Mouse (Mus musculus) cerebellum, adult 8-10 months (tissue): Measurements from ENCODE around the gene Bag5.
"Not testable (repeated sequence)": the region's sequence is repeated elsewhere in the genome, so short reads cannot be mapped to it uniquely, and the experiment has no call there.

Source experiments
- DNase-seq: peaks from one replicate; pipeline ENCODE4 v3.0.0; 2022

Gene Bag5

GRCm38 (mm10) chr12:111671431-111671902 is 41.6 kb downstream of the Bag5 start:
- DNase-seq, result peak; percentile 81

- DNase-seq, result no peak
Measured at GRCm38 (mm10) chr12:111670976-111671375, 42.1 kb downstream of the Bag5 start.

GRCm38 (mm10) chr12:111670371-111670971 is 42.6 kb downstream of the Bag5 start:
- peak; percentile 86 for DNase-seq

DNA sequence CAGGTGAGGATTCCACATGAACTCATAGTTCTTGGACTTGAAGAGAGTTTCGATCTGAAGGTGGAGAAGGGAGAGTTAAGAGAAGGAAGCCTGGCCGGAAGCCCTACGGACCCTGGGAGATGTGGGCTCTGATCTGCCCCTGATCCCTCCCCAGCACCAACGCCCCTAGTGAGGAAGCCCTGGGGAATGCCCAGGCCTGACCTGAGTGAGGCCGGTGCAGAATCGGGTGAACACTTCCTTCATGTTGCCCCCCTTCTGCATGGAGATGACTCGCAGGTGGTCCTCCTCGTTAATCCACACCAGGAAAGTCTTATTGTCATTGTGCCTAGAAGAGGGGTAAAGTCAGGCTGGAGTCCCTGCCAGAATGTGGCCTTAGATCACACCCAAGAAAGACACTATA is 43.1 kb downstream of the Bag5 start:
- peak; percentile 49 for DNase-seq

DNA sequence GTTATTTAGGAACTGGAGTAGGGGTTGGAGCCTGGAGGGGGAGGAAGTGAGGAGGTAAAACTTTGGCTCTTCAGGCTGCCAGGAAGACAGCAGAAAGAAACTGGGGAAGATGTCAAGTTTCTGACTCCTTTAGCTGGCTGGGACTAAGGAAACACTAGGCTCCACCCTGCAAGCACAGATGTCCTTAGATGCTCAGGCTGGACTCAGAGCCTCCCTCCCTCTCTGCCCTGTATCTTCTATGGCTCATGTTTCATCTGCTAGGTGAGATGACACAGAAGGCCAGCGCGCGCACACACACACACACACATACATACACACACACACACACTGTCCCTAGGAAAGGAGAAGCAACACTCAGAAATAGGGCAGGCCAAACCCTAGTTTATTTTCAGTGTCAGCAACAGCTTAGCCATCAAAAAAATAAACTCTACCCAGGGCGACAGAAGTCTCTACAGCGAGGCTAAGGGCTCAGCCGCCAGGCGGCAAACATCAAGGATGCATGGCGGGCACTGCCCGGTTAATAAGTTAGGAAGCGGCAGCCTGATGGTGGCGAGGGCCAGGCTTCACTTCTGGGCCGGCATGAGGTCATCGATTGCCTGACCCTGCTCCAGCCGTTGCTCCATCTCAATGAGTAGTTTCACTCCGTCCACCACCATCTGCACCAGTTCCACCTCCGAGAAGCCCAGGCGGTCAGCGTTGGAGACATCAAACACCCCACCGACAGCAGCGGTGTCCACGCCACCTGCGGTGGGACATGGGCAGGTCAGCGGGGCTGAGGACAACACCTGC is 43.9 kb downstream of the Bag5 start:
- DNase-seq, result peak; percentile 50

DNA sequence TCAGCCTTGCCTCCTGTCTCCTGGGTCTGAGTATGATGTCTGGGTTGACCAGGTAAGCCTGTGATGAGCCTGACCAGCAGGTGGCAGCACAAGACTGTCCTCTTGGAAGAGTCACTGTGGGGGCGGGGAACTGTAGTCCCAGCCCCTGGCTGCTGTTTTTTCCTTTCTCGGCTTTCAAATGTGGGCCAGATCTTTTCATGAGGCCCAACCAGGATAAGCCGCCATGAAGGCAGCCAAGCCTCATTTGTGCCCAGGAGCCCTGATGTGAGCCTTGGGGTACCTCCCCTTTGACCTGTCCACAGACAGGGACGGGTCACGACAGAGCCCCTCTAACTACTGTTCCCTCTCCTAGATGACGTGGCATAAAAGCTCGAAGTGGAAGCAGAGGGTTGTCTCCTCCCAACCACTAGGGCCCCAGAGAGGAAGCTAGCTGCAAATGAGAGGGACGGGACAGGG is 44.6 kb downstream of the Bag5 start:
- DNase-seq, result peak; percentile 97

DNA sequence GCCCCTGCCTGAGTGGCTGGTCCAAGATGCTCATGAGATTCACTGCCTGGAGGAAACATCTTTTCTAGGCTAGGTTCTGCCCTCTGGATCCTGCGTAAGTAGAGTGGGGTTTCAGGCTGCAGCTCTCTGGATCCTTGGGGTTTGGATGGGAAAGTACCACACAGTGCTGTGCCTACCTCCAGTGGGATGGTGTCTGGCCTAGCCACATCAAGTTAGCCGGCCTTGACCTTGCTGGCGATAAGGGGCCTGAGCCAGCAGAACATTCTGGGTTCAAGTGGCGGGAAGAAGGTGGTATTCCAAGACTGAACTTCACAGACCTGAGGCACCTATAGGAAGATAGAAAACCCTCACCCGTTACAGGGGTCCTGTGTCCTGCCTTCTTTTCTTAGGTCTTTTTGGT is 45.6 kb downstream of the Bag5 start:
- DNase-seq, result no peak

DNA sequence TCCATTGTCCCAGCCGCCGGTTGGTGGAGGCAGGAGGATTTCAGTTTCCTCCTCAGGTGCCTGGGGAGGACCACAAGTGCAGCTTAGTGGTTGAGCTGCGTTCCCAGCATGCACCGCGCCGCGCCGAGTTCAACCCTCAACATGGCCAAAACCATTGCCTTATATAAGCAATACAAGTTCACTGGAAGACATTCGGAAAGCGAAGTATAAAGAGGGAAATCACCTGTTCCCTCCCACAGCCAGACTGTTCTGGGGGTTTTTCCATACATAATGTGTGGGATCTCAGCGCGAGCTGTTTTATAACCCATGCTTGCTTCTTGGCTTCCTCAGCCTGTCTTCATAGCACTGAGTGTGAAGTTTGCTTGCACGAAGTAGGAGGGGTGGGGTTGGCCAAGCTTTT is 46.7 kb downstream of the Bag5 start:
- DNase-seq, result no peak

GRCm38 (mm10) chr12:111665041-111665880 is 47.8 kb downstream of the Bag5 start:
- no peak for DNase-seq

DNA sequence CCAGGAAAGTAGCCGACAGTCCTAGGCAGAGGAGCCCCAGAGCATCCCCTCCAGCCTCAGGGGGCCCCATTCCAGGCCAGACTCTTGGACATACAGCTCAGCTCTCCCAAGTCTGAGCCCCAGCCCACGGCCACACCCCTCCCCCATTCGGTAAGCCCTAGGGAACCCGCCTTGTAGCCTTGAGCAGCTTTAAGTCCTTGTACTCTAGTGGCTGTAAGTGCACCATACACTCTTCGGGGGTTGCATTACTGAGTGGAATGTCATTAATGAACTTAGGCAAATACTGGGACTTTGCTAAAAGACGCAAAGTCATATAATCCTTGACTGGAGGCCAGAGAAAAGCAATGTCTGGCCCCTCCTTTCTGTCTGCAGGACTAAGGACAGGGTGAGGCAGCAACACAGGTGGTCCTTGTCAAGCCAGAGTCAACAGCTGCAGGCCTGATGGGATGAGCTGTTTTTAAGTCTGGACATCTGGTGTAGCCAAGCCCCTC is 48.9 kb downstream of the Bag5 start:
- no peak for DNase-seq

- no peak for DNase-seq
Measured at GRCm38 (mm10) chr12:111663228-111664143, 49.6 kb downstream of the Bag5 start.

GRCm38 (mm10) chr12:111661554-111661953 is 51.5 kb downstream of the Bag5 start:
- not testable (repeated sequence) for DNase-seq

GRCm38 (mm10) chr12:111660628-111661027 is 52.4 kb downstream of the Bag5 start:
- DNase-seq, result no peak
